Mouse (Mus musculus): ENCODE measurements around the gene Cox17. TPM values are rescaled to one million over a fixed set of nuclear protein-coding genes. Genes with fewer than 3 reads are reported as not detected.

Cox17 gene
- total RNA-seq (2023), result 66.4 TPM

DNA sequence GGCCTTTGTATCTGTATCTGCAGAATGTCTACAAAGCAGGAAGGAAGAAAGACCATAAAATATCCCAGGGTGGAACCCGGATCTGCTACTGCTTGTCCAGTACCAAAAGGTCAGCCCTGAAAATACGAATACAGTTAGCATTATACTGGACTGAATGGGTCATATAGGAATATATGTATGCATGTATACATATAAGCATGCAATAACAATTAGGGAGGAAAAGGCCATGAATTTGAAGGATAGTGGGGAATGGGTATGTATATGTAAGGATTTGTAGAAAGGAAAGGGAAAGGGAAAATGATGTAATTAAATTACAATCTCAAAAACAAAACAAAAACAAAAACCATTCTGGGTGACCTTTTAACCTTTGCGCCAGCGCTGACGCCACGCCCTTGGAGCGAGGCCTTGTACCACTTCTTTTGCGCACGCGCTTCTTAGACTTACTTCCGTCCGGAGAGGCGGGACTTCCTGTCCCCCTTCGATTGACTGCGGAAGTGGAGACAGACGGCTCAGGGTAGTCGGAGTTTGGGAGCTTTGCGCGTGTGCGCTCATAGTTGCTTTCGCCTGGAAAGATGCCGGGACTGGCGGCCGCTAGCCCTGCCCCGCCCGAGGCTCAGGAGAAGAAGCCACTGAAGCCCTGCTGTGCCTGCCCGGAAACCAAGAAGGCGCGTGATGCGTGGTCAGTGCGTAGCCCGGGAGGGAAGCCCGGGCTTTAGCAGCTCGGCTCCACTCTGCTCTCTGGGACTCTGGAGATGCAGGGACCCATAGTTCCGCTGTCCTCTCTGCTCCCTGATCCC is at the start of gene Cox17, which contains the start of gene Gm21987:
Gene Cox17, plus strand, starts transcription at position 463 of the 797 bp plus-strand sequence.
Gene Gm21987, plus strand, starts transcription at position 512 of the 797 bp plus-strand sequence.

DNA sequence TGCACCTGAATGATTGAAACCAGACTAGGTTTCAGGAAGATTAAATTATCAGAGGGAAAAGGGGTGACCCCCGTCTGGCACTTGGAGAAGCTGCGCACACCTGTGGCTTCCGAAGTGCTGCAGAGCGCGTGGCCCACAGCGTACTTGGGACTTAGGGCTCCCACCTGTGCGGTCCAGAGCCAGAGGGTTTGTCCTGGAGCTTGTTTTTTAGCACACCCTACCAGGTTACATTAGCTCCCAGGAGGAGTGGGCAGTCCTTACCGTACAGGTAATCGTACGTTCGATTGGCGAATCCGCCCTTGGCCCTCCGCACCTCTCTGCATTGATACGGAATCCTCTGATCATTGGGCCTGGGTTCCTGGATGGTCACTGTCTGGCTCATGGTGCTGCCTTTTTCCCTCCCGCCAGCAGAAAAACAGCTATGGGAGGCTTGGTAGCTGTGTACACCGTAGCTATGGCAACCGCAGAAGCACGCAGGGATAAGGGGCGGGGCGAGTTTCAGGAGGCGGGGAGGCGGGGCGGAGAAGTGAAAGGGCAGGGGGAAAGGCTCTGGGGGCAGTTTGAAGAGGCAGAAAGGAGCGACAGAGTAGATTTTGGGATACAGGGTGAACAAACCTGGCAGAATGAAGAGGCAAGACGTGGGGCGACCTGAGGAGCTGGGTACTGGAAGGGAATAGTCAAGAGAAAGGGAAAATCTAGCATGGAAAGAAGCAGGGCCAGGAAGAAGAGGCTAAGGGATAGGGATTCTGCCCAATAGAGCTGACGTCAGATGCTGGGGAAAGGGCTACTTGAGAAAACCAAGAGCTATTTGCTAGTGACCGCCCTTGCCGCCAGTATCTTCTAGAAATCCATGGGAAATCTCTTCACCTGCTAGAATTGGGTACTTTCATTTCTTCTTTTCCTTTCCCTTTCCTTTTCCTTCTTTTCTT is 5.1 kb upstream of the Cox17 start, which contains the start of gene Maats1:
Gene Maats1, minus strand, starts transcription at position 748 of the 929 bp plus-strand sequence.

DNA sequence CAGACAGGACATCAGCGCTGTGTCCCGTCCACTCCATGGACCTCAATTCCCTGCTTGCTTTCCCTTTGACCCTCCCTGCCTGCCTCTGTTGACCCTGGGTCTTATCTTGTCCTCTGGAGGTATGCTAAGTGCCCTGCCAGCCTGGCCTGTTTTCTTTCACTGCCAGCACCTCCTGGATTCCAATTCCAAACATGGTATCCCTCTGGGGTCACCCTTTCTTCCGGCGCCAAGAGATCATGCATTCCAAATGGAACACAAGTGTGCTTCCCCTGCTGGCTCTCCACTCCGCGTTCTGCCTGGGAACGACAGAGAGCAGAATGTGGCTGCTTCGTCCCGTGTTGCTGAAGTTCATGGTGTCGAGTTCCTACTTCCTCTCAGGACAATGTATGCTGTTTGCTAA is 15.1 kb downstream of the Cox17 start, which contains the start of gene Popdc2:
Gene Popdc2, plus strand, starts transcription at position 277 of the 400 bp plus-strand sequence.

Other genes starting within 250 kb of the Cox17 start
- not detected for gene Nr1i2, start 52.2 kb upstream of the Cox17 start, total RNA-seq (2023)
- gene Maats1, start 4.8 kb upstream of the Cox17 start, total RNA-seq (2023), result not detected
- not detected for gene Gm21987, start within 50 bp of the Cox17 start, total RNA-seq (2023)
- not detected for gene Popdc2, start 15.2 kb downstream of the Cox17 start, total RNA-seq (2023)
- not detected for gene Pla1a, start 86.2 kb downstream of the Cox17 start, total RNA-seq (2023)
- gene Adprh, start 105.7 kb downstream of the Cox17 start, total RNA-seq (2023), result 22.1 TPM
- gene Cd80, start 108.6 kb downstream of the Cox17 start, total RNA-seq (2023), result 1.8 TPM
- 14.4 TPM for gene Timmdc1, start 175.7 kb downstream of the Cox17 start, total RNA-seq (2023)
- 22.0 TPM for gene Poglut1, start 203.3 kb downstream of the Cox17 start, total RNA-seq (2023)
- gene Tmem39a, start 211.7 kb downstream of the Cox17 start, total RNA-seq (2023), result 50.6 TPM

All from CD8-positive naive resting alpha-beta T cell, adult 57 days (primary cell).